Mouse (Mus musculus) intestine, embryonic 16.5 days (tissue): Measurements from ENCODE around the gene Gm5965. TPM values are rescaled to one million over a fixed set of nuclear protein-coding genes. Genes with fewer than 3 reads are reported as not detected.
"Not testable (repeated sequence)": the region's sequence is repeated elsewhere in the genome, so short reads cannot be mapped to it uniquely, and the experiment has no call there.

Experiments used
- ATAC-seq: fragments of 200-750 bp; cut with Nextera tagmentation; 2 replicates; pipeline ENCODE4 v1.8.0; 2017; ENCODE audit warnings: moderate TSS enrichment, moderate library complexity
- H3K27ac ChIP-seq: fragments of 300-500 bp; sonication (generic); 2 replicates; pipeline ENCODE4 v1.5.1; 2014; ENCODE audit warnings: mild to moderate bottlenecking, low read length
- H3K27me3 ChIP-seq: fragments of 300-500 bp; sonication (generic); replicated peaks from 2 replicates; pipeline ENCODE4 v1.6.1; 2014; ENCODE audit warnings: low read length, control low read depth, mixed read lengths; ENCODE audit not compliant: control insufficient read depth, insufficient read depth
- H3K36me3 ChIP-seq: fragments of 300-500 bp; sonication (generic); 2 replicates; pipeline ENCODE4 v1.6.1; 2014; ENCODE audit warnings: low read length, control low read depth; ENCODE audit not compliant: control insufficient read depth, insufficient read depth
- H3K4me1 ChIP-seq: fragments of 300-500 bp; sonication (generic); 2 replicates; pipeline ENCODE4 v1.6.1; 2014; ENCODE audit warnings: low read length, control low read depth, mixed read lengths; ENCODE audit not compliant: control insufficient read depth, insufficient read depth
- H3K4me2 ChIP-seq: fragments of 300-500 bp; sonication (generic); 2 replicates; pipeline ENCODE4 v1.6.1; 2014; ENCODE audit warnings: low read depth, low read length, control low read depth
- H3K4me3 ChIP-seq: fragments of 300-500 bp; sonication (generic); 2 replicates; pipeline ENCODE4 v1.5.1; 2014; ENCODE audit warnings: mild to moderate bottlenecking, low read length
- H3K9ac ChIP-seq: fragments of 300-500 bp; sonication (generic); 2 replicates; pipeline ENCODE4 v1.6.1; 2014; ENCODE audit warnings: low read depth, low read length
- H3K9me3 ChIP-seq: fragments of 300-500 bp; sonication (generic); 2 replicates; pipeline ENCODE4 v1.6.1; 2016; ENCODE audit warnings: low read length, control low read depth; ENCODE audit not compliant: control insufficient read depth
- WGBS: fragments of 180-500 bp; shearing (Covaris S2); extraction: QIAGEN DNeasy Blood & Tissue Kit; methylation state at CpG from one replicate; pipeline ENCODE4 v1.1.7; 2014; 5-methylcytosine and 5-hydroxymethylcytosine counted together
- polyA plus RNA-seq: library from polyadenylated mRNA; unstranded; fragments of >200 nt; fragmentation: Nextera tagmentation; extraction: Ambion mirVana; gene quantifications from 2 replicates; pipeline ENCODE4 v1.2.1, GENCODE M21; 2015

The Gm5965 gene
- polyA plus RNA-seq = not detected in 2 replicates

GRCm38 (mm10) chr16:88777596-88777995 is at the start of gene Gm5965:
Gene Gm5965 (plus strand): TSS chr16:88777896.
- no peaks in the 10 kb centered on the region for H3K9me3 ChIP-seq
- 88% methylated on average over 5 of the region's 6 CpGs for WGBS
- H3K4me1 ChIP-seq = no peaks in the 10 kb centered on the region
- no peaks in the 10 kb centered on the region for H3K27me3 ChIP-seq
- ATAC-seq = no peak
- H3K27ac ChIP-seq = no peak within 1 kb of the TSS
- H3K36me3 ChIP-seq = no peaks in the 10 kb centered on the region
- no peak within 1 kb of the TSS for H3K4me3 ChIP-seq
- no peak within 1 kb of the TSS for H3K4me2 ChIP-seq
- no peak within 1 kb of the TSS for H3K9ac ChIP-seq

- Histone ChIP-seq H3K9ac (no peak within 1 kb of the TSS), H3K4me3 (no peak within 1 kb of the TSS), H3K27ac (no peak within 1 kb of the TSS), H3K4me1 (no peaks in the 10 kb centered on the region), H3K9me3 (no peaks in the 10 kb centered on the region), H3K36me3 (no peaks in the 10 kb centered on the region), H3K4me2 (no peak within 1 kb of the TSS), H3K27me3 (no peaks in the 10 kb centered on the region)
- no peak for ATAC-seq
- 75% methylated on average over 4 of the region's 4 CpGs for WGBS
Measured at GRCm38 (mm10) chr16:88728812-88729275, 48.9 kb upstream of the Gm5965 start, which contains the start of gene Krtap13-1. Gene Krtap13-1 (plus strand): TSS chr16:88728862.

GRCm38 (mm10) chr16:88735391-88735790 is 42.3 kb upstream of the Gm5965 start:
- Histone ChIP-seq H3K4me3 (no peak overlapping the region), H3K9me3 (no peaks in the 10 kb centered on the region), H3K4me2 (no peak overlapping the region), H3K36me3 (no peaks in the 10 kb centered on the region), H3K9ac (no peak overlapping the region), H3K4me1 (no peaks in the 10 kb centered on the region), H3K27ac (no peak overlapping the region), H3K27me3 (no peaks in the 10 kb centered on the region)
- 61% methylated on average over 2 of the region's 2 CpGs for WGBS
- no peak for ATAC-seq

- Histone ChIP-seq H3K9ac (no peak overlapping the region), H3K4me2 (no peak overlapping the region), H3K4me3 (no peak overlapping the region), H3K27me3 (no peaks in the 10 kb centered on the region), H3K27ac (no peak overlapping the region), H3K9me3 (no peaks in the 10 kb centered on the region), H3K4me1 (no peaks in the 10 kb centered on the region), H3K36me3 (no peaks in the 10 kb centered on the region)
- WGBS = 80% methylated on average over 4 of the region's 4 CpGs
- ATAC-seq = no peak
Measured at GRCm38 (mm10) chr16:88744750-88745340, 32.9 kb upstream of the Gm5965 start.

- ATAC-seq = no peak
Measured at GRCm38 (mm10) chr16:88747943-88748342, 29.8 kb upstream of the Gm5965 start.

GRCm38 (mm10) chr16:88751535-88751934 is 26.2 kb upstream of the Gm5965 start, which contains the start of gene Krtap13:
Gene Krtap13 (minus strand): TSS chr16:88751635.
- not testable (repeated sequence) for H3K9me3 ChIP-seq, H3K4me3 ChIP-seq, H3K4me2 ChIP-seq, ATAC-seq, H3K4me1 ChIP-seq, H3K27me3 ChIP-seq, H3K27ac ChIP-seq, H3K9ac ChIP-seq, H3K36me3 ChIP-seq
- 83% methylated on average over 3 of the region's 3 CpGs for WGBS

More at GRCm38 (mm10) chr16:88747943-88748342, 29.8 kb upstream of the Gm5965 start:
- H3K27me3 ChIP-seq = no peaks in the 10 kb centered on the region
- H3K9ac ChIP-seq = no peak overlapping the region
- no peak overlapping the region for H3K4me2 ChIP-seq
- H3K36me3 ChIP-seq = no peaks in the 10 kb centered on the region
- no peak overlapping the region for H3K27ac ChIP-seq
- 70% methylated on average over 4 of the region's 4 CpGs for WGBS
- no peak overlapping the region for H3K4me3 ChIP-seq
- no peaks in the 10 kb centered on the region for H3K9me3 ChIP-seq
- H3K4me1 ChIP-seq = no peaks in the 10 kb centered on the region

GRCm38 (mm10) chr16:88758547-88758946 is 19.1 kb upstream of the Gm5965 start, which contains the start of gene 2310034C09Rik:
Gene 2310034C09Rik (plus strand): TSS chr16:88758847.
- 80% methylated on average over 3 of the region's 3 CpGs for WGBS
- ATAC-seq, H3K9ac ChIP-seq: not testable (repeated sequence)

GRCm38 (mm10) chr16:88774106-88774505 is 3.6 kb upstream of the Gm5965 start, which contains the start of gene 2310057N15Rik:
Gene 2310057N15Rik (minus strand): TSS chr16:88774206.
- no peaks in the 10 kb centered on the region for H3K27me3 ChIP-seq
- WGBS = 85% methylated on average over 2 of the region's 2 CpGs
- no peak within 1 kb of the TSS for H3K4me3 ChIP-seq
- ATAC-seq = no peak
- H3K4me1 ChIP-seq = no peaks in the 10 kb centered on the region
- no peak within 1 kb of the TSS for H3K9ac ChIP-seq
- H3K36me3 ChIP-seq = no peaks in the 10 kb centered on the region
- H3K4me2 ChIP-seq = no peak within 1 kb of the TSS
- no peak within 1 kb of the TSS for H3K27ac ChIP-seq
- H3K9me3 ChIP-seq = no peaks in the 10 kb centered on the region

More at GRCm38 (mm10) chr16:88758547-88758946, 19.1 kb upstream of the Gm5965 start, which contains the start of gene 2310034C09Rik:
- not testable (repeated sequence) for H3K4me1 ChIP-seq, H3K9me3 ChIP-seq, H3K27ac ChIP-seq, H3K27me3 ChIP-seq, H3K36me3 ChIP-seq, H3K4me3 ChIP-seq, H3K4me2 ChIP-seq

GRCm38 (mm10) chr16:88786786-88787185 is 9.1 kb downstream of the Gm5965 start:
- Histone ChIP-seq H3K36me3 (no peaks in the 10 kb centered on the region), H3K9ac (no peak overlapping the region), H3K27ac (no peak overlapping the region), H3K4me3 (no peak overlapping the region), H3K4me1 (no peaks in the 10 kb centered on the region), H3K4me2 (no peak overlapping the region), H3K9me3 (no peaks in the 10 kb centered on the region), H3K27me3 (no peaks in the 10 kb centered on the region)
- WGBS = 82% methylated on average over 2 of the region's 2 CpGs
- ATAC-seq = no peak
